Mouse (Mus musculus): ENCODE data around the gene Cops8.

The Cops8 gene

DNA sequence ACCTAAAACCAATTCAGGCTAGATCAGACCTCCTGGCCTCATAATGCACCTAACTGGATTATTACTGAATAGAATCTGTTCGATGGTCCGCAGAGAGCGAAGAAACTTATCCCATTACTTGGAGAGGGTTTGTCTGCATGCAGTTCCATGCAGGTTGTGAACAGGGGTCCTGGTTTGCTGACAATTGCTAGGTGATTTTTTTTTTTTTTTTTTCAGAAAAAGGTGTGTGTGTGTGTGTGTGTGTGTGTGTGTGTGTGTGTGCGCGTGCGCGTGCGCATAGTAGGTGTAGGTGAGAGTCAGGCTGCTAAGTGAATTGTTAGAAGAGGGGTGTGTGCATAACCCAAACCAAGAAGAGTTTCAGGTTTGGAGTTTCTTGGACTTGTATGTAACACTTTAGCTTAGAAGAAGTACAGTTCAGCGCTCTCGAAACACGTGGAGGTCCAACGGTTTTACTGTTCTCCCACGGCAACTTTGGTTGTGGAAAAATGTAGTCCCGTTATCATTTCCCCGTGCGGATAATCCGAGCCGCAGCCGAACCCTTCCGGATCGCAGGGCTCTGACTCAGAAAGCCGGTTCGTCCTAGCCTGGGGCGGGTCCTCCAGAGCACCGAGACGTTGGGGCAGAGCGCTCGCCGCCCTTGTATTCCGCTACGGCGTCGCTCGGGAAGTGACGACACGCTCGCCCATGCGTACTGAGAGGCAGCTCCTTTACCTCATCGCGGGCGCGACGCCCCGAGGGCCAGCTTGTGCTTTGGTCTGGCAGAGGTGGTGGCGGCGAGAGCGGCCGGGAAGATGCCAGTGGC lies at the start of gene Cops8:
TSS of gene Cops8 (plus strand) at position 223 of the 802 bp plus-strand sequence.
- DNase-seq (ENCODE audit: low spot score): peak; percentile 95

GRCm38 (mm10) chr1:90557140-90557539 lies 45.6 kb upstream of the Cops8 start:
- DNase-seq (ENCODE audit: low spot score): no peak

DNA sequence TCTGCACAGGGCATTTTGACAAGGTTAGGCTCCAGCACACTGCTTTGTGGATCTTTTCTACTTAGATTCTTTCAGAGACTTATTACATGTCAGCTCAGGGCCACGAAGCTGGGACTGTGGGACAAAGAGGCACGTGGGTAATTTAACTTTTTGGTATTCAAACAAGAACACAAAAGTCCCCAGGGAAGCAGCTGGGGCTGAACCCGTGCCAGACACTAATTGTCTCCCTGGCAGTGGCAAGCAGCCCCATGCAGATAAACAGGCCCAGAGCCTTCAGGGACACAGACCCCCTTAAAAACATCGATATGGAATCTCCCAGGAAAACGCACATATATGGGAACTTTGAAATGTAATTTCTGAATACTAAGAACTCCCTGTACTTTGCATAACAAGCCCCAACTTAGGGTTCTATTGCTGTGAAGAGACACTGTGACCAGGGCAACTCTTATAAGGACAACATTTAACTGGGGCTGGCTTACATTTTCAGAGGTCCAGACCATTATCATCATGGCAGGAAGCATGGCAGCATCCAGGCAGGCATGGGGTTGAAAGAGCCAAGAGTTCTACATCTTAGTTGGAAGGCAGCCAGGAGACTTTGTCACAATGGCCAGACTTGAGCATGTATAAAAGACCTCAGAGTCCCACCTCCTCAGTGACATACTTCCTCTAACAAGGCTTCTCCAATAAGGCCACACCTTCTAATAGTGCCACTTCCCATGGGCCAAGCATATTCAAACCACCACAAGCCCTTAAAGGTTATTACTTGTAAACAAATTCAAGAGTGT lies 41.6 kb upstream of the Cops8 start:
- no peak for DNase-seq (ENCODE audit: low spot score)

DNA sequence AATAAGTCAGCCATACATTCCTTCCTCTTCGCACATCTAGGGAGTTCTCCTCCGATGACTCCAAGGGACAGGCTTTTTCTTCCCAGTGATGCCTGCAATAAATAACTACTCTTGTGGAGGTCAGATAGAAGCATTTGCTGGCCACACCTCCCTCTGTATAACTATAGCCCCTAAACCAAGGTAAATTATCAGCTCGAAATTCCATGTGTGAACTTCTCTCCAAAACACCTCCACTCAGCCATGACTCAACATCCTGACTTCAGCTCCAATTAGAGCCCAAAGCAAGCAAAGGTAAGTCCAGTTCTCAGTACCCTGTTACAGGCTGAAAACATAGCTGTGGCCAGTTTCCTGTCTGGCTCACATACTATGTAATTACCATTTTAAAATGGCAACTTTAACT lies 38.8 kb upstream of the Cops8 start:
- DNase-seq (ENCODE audit: low spot score): no peak

DNA sequence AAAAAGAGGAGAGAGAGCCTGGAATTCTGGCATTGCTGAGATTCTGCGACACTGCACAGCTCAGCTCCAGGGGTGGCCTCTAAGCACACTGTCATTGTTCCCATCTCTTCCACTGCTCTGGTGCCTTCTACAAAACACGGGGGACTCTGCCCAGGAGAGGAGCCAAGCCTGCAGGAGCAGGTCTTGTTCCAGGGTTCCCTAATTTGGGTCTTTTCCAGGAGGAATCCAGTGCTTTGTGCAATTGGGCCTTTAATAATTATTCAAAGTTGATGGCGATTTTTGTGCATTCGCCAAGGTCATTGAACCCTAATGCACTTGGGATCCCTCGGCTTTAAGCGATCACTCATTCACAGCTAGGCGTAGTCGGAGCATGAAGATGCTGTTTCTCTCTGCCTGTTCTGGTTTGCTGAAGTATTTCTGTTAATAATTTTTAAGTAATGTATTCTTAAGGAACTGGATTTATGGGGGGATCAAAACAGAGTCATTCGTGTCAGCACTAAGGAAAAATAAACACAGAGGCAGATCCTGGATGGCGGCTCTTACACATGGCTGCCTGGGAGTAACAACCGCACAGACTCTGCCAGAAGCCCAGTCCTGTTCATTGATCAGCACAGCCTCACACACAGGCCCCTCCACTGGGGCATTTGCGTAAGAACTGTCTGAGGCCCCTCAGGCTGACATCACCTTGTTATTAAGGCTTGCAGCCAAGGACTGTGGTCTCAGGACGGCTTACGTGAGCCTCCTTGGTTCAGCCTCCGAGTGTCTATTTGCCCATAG lies 35.9 kb upstream of the Cops8 start:
- no peak for DNase-seq (ENCODE audit: low spot score)

DNA sequence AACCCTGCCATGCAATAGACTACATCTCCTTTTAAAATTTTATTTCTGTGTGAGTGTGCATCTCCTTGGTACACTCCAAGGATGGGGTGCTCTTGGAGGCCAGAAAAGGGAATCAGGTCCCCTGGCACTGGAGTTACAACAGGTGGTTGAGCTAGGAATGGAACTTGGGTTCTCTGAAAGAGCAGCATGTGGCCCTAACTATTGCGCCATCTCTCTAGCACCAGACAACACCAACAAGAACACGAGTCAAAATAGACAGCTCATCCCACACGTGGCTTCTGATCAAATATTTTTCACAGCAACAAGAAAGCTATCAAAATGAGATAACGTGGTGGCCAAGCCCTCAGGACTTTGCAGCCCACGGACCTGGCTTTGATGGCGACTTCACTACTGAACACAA lies 28.9 kb upstream of the Cops8 start:
- no peak for DNase-seq (ENCODE audit: low spot score)

GRCm38 (mm10) chr1:90574845-90575244 lies 27.9 kb upstream of the Cops8 start:
- DNase-seq (ENCODE audit: low spot score): no peak

- DNase-seq (ENCODE audit: low spot score): no peak
Observed at GRCm38 (mm10) chr1:90577417-90577816, 25.4 kb upstream of the Cops8 start.

GRCm38 (mm10) chr1:90582635-90583034 lies 20.1 kb upstream of the Cops8 start:
- DNase-seq (ENCODE audit: low spot score): no peak

GRCm38 (mm10) chr1:90588021-90588734 lies 14.6 kb upstream of the Cops8 start:
- peak; percentile 58 for DNase-seq (ENCODE audit: low spot score)

DNA sequence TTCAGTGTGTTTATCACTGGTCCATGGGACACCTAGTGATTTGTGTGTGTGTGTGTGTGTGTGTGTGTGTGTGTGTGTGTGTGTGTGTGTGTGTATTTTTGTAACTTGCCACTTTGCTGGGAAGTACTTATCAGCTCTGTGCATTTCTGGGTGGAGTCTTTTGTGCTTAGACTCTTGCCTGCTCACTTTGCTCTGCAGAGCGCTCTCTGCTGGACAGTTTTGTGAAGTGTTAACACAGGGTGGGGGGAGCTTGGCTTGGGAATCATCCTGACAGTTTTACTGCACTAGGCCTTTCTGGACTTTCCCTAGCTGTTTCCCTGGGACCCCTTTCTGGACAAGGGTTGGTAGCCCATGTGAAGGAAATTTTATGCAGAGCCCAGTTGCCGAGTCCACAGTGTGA lies 12.0 kb upstream of the Cops8 start:
- DNase-seq (ENCODE audit: low spot score): peak; percentile 28

GRCm38 (mm10) chr1:90592784-90593183 lies 10.0 kb upstream of the Cops8 start:
- DNase-seq (ENCODE audit: low spot score): peak; percentile 23

DNA sequence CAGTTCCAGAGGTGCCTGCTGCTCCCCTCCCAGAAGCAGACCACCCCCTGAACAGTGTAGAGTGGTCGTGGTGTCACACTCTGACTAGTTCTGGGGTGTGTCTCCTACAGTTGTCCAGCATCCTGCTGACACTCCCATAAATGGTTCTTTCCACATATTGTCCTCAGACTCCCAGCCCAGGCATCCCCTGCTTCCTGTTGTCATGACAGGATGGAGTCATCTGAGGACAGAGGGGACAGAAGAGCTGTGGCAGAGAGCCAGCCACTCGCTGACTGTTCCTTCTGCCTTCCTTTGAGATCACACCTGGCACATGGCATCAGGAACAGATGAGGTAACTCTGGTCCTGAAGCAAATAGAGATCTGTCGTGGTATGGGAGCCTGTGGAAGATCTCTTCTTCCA lies 3.6 kb upstream of the Cops8 start:
- DNase-seq (ENCODE audit: low spot score): no peak

- no peak for DNase-seq (ENCODE audit: low spot score)
Observed at GRCm38 (mm10) chr1:90601096-90601495, 1.7 kb upstream of the Cops8 start.

DNA sequence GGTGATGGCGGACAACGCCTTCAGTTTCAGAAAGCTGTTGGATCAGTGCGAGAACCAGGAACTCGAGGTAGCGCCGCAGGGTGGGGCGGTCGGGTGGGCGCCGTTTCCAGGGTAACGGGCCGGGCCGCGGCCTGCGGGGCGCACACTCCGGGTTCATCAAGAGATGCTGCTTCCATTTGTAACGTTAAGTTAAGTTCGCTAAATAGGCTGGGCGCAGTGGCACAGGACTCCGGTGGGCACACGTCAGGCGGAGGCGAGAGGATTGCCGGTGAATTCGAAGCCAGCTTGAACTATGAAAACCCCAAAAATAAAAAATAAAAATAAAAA lies 743 bp downstream of the Cops8 start:
- no peak for DNase-seq (ENCODE audit: low spot score)

DNA sequence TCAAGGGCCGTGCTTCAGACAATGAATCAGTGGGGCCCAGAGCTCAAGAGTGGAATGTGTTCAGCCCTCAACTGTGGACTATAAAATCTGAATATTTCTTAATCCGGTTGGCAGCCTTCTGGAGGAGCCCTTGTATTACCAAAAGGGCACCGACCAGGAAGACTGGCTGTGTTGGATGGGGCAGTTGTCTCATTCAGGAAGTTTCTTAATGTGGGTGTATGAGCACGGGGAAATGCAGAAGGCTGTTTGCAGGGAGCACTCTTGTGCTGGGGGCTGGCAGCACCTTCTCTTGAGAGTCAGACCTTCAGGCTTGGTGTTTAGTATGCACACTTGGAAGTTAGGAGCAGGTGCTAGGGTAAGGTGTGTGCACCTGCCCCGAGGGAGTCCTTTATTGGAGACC lies 6.6 kb downstream of the Cops8 start:
- DNase-seq (ENCODE audit: low spot score): no peak

DNA sequence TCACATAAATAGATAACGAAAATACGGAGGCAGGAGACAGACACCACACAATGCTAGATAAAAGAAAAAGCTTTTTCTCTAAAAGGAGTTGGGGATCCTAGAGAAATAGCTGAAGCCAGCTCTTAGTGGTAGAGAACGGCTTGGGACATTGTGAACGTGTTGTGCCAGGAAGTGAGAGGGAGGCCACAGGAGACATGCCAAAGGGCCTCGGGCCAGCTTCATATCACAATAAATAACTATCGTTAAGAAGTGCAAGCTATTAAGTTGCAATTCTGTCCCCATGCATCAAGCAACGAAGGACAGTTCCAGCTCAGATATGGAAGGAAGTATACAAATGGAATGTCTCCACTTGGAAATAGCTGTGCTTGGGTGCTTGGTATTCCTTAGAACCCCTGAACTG lies 14.5 kb downstream of the Cops8 start:
- no peak for DNase-seq (ENCODE audit: low spot score)

- DNase-seq (ENCODE audit: low spot score): no peak
Observed at GRCm38 (mm10) chr1:90633415-90634030, 30.7 kb downstream of the Cops8 start.

- no peak for DNase-seq (ENCODE audit: low spot score)
Observed at GRCm38 (mm10) chr1:90634205-90634745, 31.5 kb downstream of the Cops8 start.

DNA sequence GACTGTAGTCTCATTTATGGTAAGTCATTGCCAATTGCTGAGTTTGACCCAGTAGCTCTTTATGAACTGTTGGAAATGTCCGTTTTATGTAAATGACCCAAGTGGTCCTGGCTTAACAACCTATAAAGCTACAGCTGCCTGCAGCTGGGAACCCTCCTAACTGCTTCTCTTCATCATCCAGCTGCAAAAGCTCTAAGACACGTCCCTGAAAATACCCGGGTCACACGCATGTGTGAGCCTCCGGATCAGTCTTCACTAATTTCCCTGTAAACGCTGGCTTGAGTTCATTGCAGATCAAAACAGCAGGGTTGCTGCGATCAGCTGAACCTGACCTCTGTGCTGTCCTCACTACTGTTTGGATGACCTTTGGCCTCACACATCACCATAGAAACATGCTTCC lies 35.6 kb downstream of the Cops8 start:
- DNase-seq (ENCODE audit: low spot score): no peak

GRCm38 (mm10) chr1:90650781-90651437 lies 48.1 kb downstream of the Cops8 start:
- peak; percentile 85 for DNase-seq (ENCODE audit: low spot score)
